In genomic region chr3:131106451-131107291, GRCm38 (mm10) we compare ENCODE assay signal across 8 mouse cellular contexts. TPM values are rescaled to one million over a fixed set of nuclear protein-coding genes. Genes with fewer than 3 reads are reported as not detected.
DNase-seq lines count a peak whose midpoint lies in the region; ATAC-seq and TF ChIP-seq lines count a peak whose summit lies in the region.

No protein-coding gene starts in this region.

- no peaks in the 10 kb centered on the region for H3K36me3 ChIP-seq in testis, adult 2 months (ENCODE audit: control insufficient read depth, insufficient read depth, low read length)
- H3K36me3 ChIP-seq in hindbrain, embryonic 13.5 days = no peaks in the 10 kb centered on the region
- no peaks in the 10 kb centered on the region for H3K36me3 ChIP-seq in midbrain, postnatal 0 days (ENCODE audit: insufficient read depth, low read length)

- TF ChIP-seq POLR2A in testis, adult 2 months (IDR thresholded peaks at IDR 0.05; ENCODE audit: control insufficient read depth, low read depth, low read length) = no peak

- H3K4me3 ChIP-seq in testis, adult 2 months (ENCODE audit: control insufficient read depth, low read depth, low read length) = peak overlapping the region; percentile 74
- H3K4me3 ChIP-seq in hindbrain, embryonic 13.5 days = peak overlapping the region; percentile 43
- peak overlapping the region; percentile 36 for H3K4me3 ChIP-seq in midbrain, postnatal 0 days (ENCODE audit: low read depth, low read length)

- H3K9ac ChIP-seq in hindbrain, embryonic 13.5 days = peak overlapping the region; percentile 29; the same call in 1 of the 2 replicates
- H3K9ac ChIP-seq in midbrain, postnatal 0 days (replicated peaks; ENCODE audit: low read length, poor library complexity, severe bottlenecking) = peak overlapping the region; percentile 44

- no peaks in the 10 kb centered on the region for H3K9me3 ChIP-seq in hindbrain, embryonic 13.5 days
- H3K9me3 ChIP-seq in midbrain, postnatal 0 days (ENCODE audit: low read length) = no peaks in the 10 kb centered on the region

- under 1% methylated on average over 45 of the region's 45 CpGs for WGBS in hindbrain, embryonic 13.5 days
- 1% methylated on average over 45 of the region's 45 CpGs for WGBS in midbrain, postnatal 0 days

- DNase-seq in cerebellum, postnatal 25 days = peak; percentile 12 to 13
- no peak for DNase-seq in cerebellum, adult 9-10 months
- no peak for DNase-seq in testis, postnatal 10 days (ENCODE audit: low spot score)
- no peak for DNase-seq in midbrain, postnatal 0 days (ENCODE audit: low spot score)
- DNase-seq in frontal cortex, adult 2 months (ENCODE audit: extremely low spot score in 1 of 2, low spot score in 1 of 2) = no peak

- no peak for TF ChIP-seq CTCF in testis, adult 2 months (IDR thresholded peaks at IDR 0.05; ENCODE audit: control insufficient read depth, insufficient read depth, insufficient replicate concordance, low read depth, low read length)
- no peak for TF ChIP-seq CTCF in midbrain, postnatal 0 days (IDR thresholded peaks at IDR 0.05)

- peak overlapping the region; percentile 64 for H3K4me2 ChIP-seq in hindbrain, embryonic 13.5 days
- H3K4me2 ChIP-seq in midbrain, postnatal 0 days (ENCODE audit: low read depth, low read length, poor library complexity, severe bottlenecking) = peak overlapping the region; percentile 67

- H3K4me1 ChIP-seq in testis, adult 2 months (ENCODE audit: control insufficient read depth, insufficient read depth, low read length) = peaks cover 32% of the 10 kb centered on the region
- peaks cover 52% of the 10 kb centered on the region for H3K4me1 ChIP-seq in hindbrain, embryonic 13.5 days (replicated peaks)
- H3K4me1 ChIP-seq in midbrain, postnatal 0 days (ENCODE audit: insufficient read depth, low read length) = no peaks in the 10 kb centered on the region; the same call in 1 of the 2 replicates

- peaks cover 2% of the 10 kb centered on the region for H3K27me3 ChIP-seq in testis, adult 2 months (ENCODE audit: control insufficient read depth, insufficient read depth, low read length)
- peaks cover 92% of the 10 kb centered on the region for H3K27me3 ChIP-seq in hindbrain, embryonic 13.5 days
- H3K27me3 ChIP-seq in midbrain, postnatal 0 days (ENCODE audit: insufficient read depth, low read length) = 0 out of 2 replicates have a peak, but pooled peaks cover 11% of the 10 kb centered on the region

- peak; percentile 23; the same call in 1 of the 2 replicates for ATAC-seq in hindbrain, embryonic 13.5 days (ENCODE audit: low FRiP score)
- ATAC-seq in midbrain, postnatal 0 days (ENCODE audit: low FRiP score) = no peak; the same call in 1 of the 2 replicates
- no peak for ATAC-seq in inflammation-experienced regulatory T-cells, adult 6 months

- no peak overlapping the region for H3K27ac ChIP-seq in testis, adult 2 months (ENCODE audit: control insufficient read depth, insufficient read depth, low read depth, low read length)
- 0 out of 2 replicates have a peak overlapping the region, but pooled peaks have one; percentile 8 for H3K27ac ChIP-seq in hindbrain, embryonic 13.5 days
- peak overlapping the region; percentile 72 for H3K27ac ChIP-seq in midbrain, postnatal 0 days (ENCODE audit: low read depth, low read length)

RNA-seq across cellular contexts. Expression of gene Lef1, which starts 3.6 kb away (rescaled TPM):
- 84.7 and 86.2 TPM in 2 replicates for polyA plus RNA-seq in testis, adult 2 months (2012; rRNA removed)
- polyA plus RNA-seq in hindbrain, embryonic 13.5 days (2015; fragmentation: Nextera tagmentation; extraction: Ambion mirVana) = 13.5 and 13.6 TPM in 2 replicates
- total RNA-seq in midbrain, postnatal 0 days (2014; rRNA removed) = 42.0 and 48.6 TPM in 2 replicates
- 50.4 and 52.0 TPM in 2 replicates for polyA plus RNA-seq in midbrain, postnatal 0 days (2015; fragmentation: Nextera tagmentation; extraction: Ambion mirVana)
- 10.6 and 12.0 TPM in 2 replicates for polyA plus RNA-seq in frontal cortex, adult 2 months (2012; rRNA removed)
- polyA plus RNA-seq in inflammation-experienced regulatory T-cells, adult 6 months (2017; shearing (Covaris generic)) = 100 to 1,000 TPM; 103 to 195 (median 174) TPM

Comparison
In these comparisons a context has a peak if more than half of its experiments do, and no peak if none do; other contexts are left out.
1. DNase-seq: peak in cerebellum, postnatal 25 days (2 of 2); none in cerebellum, adult 9-10 months (single experiment), testis, postnatal 10 days (single experiment), midbrain, postnatal 0 days (single experiment) and frontal cortex, adult 2 months (0 of 2).
2. Peak in every context shown above with its lines, with median percentiles within 50 percentile points of each other: H3K4me3 ChIP-seq.